Comparison of ENCODE assay signal across 8 mouse cellular contexts in the genomic region with DNA sequence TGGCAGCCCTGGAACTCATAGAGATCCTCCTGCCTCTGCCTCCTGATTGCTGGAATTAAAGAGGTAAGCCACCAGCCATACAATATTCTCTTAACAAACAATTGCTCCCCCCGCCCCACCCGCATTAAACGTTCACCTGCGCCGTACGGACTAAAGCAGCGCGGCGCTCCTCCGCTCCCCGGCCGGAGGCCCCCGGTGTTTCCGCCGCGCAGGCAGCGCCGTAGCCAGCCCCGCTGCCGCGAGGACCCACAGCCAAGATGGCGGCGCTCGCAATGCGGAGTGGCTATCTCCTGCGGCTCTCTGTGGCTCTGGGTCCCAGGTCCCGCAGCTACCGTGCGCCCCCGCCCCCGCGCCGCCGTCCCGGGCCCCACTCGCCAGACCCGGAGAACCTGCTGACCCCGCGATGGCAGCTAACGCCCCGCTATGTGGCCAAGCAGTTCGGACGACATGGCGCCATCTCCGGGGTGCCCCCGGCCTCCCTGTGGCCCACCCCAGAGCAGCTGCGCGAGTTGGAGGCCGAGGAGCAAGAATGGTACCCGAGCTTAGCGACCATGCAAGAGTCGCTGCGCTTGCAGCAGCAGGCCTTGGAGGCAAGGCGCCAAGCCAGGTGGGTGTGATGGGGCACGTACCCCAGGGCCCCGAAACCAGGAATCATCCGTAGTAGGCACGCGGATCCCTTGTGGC. TPM values are rescaled to one million over a fixed set of nuclear protein-coding genes. Genes with fewer than 3 reads are reported as not detected.
DNase-seq lines count a peak whose midpoint lies in the region; ATAC-seq and TF ChIP-seq lines count a peak whose summit lies in the region.

No protein-coding gene starts in this region.

- peaks cover 35% of the 10 kb centered on the region for H3K36me3 ChIP-seq in hindbrain, embryonic 14.5 days (replicated peaks; ENCODE audit: control insufficient read depth, insufficient read depth)

- H3K4me2 ChIP-seq in hindbrain, embryonic 14.5 days (replicated peaks), result peak overlapping the region; percentile 59

- peaks cover 11% of the 10 kb centered on the region for H3K4me1 ChIP-seq in hindbrain, embryonic 14.5 days (replicated peaks; ENCODE audit: control insufficient read depth, insufficient read depth, low read length)

- peak overlapping the region; percentile 91 for H3K9ac ChIP-seq in hindbrain, embryonic 14.5 days

- peak; percentile 77 for ATAC-seq in hindbrain, embryonic 14.5 days (ENCODE audit: low FRiP score)

- no peaks in the 10 kb centered on the region for H3K27me3 ChIP-seq in hindbrain, embryonic 14.5 days (ENCODE audit: control insufficient read depth, insufficient read depth, low read length)

- peak overlapping the region; percentile 85 for H3K4me3 ChIP-seq in hindbrain, embryonic 14.5 days (replicated peaks; ENCODE audit: low read length)
- peak overlapping the region; percentile 96 for H3K4me3 ChIP-seq in left cerebral cortex, adult 2 months

- H3K27ac ChIP-seq in hindbrain, embryonic 14.5 days, result peak overlapping the region; percentile 96
- peak overlapping the region; percentile 94 for H3K27ac ChIP-seq in left cerebral cortex, adult 2 months

- 1% methylated on average over 57 of the region's 59 CpGs for WGBS in hindbrain, embryonic 14.5 days

- TF ChIP-seq CTCF in left cerebral cortex, adult 2 months (IDR thresholded peaks at IDR 0.05), result no peak

- intact Hi-C loops in left cerebral cortex, adult 2 months (cut with DNase I), result no loop called here

- DNase-seq in T-cell, adult 2 months (ENCODE audit: low spot score), result peak; percentile 82
- peak; percentile 81 to 86 for DNase-seq in cerebellum, postnatal 36 days
- peak; percentile 75 for DNase-seq in gastrocnemius, adult 18-20 months (ENCODE audit: low spot score)
- DNase-seq in hindbrain, embryonic 14.5 days (ENCODE audit: low spot score), result peak; percentile 87
- DNase-seq in left cerebral cortex, adult 2 months (ENCODE audit: extremely low spot score in 1 of 2, low spot score in 2 of 2), result peak; percentile 78 to 82
- peak; percentile 86 for DNase-seq in lung, postnatal 4 days
- peak; percentile 86 for DNase-seq in retina, postnatal 1 day
- peak; percentile 90 for DNase-seq in thymus, postnatal 4 days

- no peaks in the 10 kb centered on the region for H3K9me3 ChIP-seq in hindbrain, embryonic 14.5 days (ENCODE audit: control insufficient read depth, low read length)

RNA-seq across cellular contexts. Expression of gene Gadd45gip1, which starts 0.9 kb away (rescaled TPM):
- total RNA-seq in gastrocnemius, adult 18-20 months (2021), result 10 to 100 TPM; 22.9 to 24.2 TPM
- polyA plus RNA-seq in hindbrain, embryonic 14.5 days (2014; fragmentation: Nextera tagmentation; extraction: Ambion mirVana), result 35.0 and 37.4 TPM in 2 replicates
- total RNA-seq in left cerebral cortex, adult 2 months (2021), result 10 to 100 TPM; 23.9 to 25.8 TPM

RNA-seq across cellular contexts. Expression of gene Rad23a, which starts 8.3 kb away (rescaled TPM):
- 100 to 1,000 TPM; 171 to 176 TPM for total RNA-seq in gastrocnemius, adult 18-20 months (2021)
- polyA plus RNA-seq in hindbrain, embryonic 14.5 days (2014; fragmentation: Nextera tagmentation; extraction: Ambion mirVana), result 75.7 and 81.1 TPM in 2 replicates
- 10 to 100 TPM; 77.7 to 77.8 TPM for total RNA-seq in left cerebral cortex, adult 2 months (2021)

RNA-seq across cellular contexts. Expression of gene Dand5, which starts 9.6 kb away (rescaled TPM):
- 10 to 100 TPM; 12.8 to 12.9 TPM for total RNA-seq in gastrocnemius, adult 18-20 months (2021)
- polyA plus RNA-seq in hindbrain, embryonic 14.5 days (2014; fragmentation: Nextera tagmentation; extraction: Ambion mirVana), result 13.5 and 14.6 TPM in 2 replicates
- 10 to 100 TPM in 1 of 2 experiments, 1 to 10 TPM in 1; 9.7 to 11.1 TPM for total RNA-seq in left cerebral cortex, adult 2 months (2021)

RNA-seq across cellular contexts. Expression of gene Calr, which starts 14.6 kb away (rescaled TPM):
- 100 to 1,000 TPM; 145 to 160 TPM for total RNA-seq in gastrocnemius, adult 18-20 months (2021)
- polyA plus RNA-seq in hindbrain, embryonic 14.5 days (2014; fragmentation: Nextera tagmentation; extraction: Ambion mirVana), result 574 and 709 TPM in 2 replicates
- total RNA-seq in left cerebral cortex, adult 2 months (2021), result 100 to 1,000 TPM; 459 to 496 TPM

RNA-seq across cellular contexts. Expression of gene Farsa, which starts 24.6 kb away (rescaled TPM):
- 10 to 100 TPM; 22.8 to 25.2 TPM for total RNA-seq in gastrocnemius, adult 18-20 months (2021)
- polyA plus RNA-seq in hindbrain, embryonic 14.5 days (2014; fragmentation: Nextera tagmentation; extraction: Ambion mirVana), result 87.8 and 93.4 TPM in 2 replicates
- total RNA-seq in left cerebral cortex, adult 2 months (2021), result 10 to 100 TPM; 49.8 to 50.1 TPM

Comparison
In these comparisons a context has a peak if more than half of its experiments do, and no peak if none do; other contexts are left out.
1. Peak in every context shown above with its lines: DNase-seq, ATAC-seq, H3K4me3 ChIP-seq and H3K27ac ChIP-seq.